Mouse (Mus musculus): ENCODE results near the gene Pik3cb.

Gene Pik3cb

DNA sequence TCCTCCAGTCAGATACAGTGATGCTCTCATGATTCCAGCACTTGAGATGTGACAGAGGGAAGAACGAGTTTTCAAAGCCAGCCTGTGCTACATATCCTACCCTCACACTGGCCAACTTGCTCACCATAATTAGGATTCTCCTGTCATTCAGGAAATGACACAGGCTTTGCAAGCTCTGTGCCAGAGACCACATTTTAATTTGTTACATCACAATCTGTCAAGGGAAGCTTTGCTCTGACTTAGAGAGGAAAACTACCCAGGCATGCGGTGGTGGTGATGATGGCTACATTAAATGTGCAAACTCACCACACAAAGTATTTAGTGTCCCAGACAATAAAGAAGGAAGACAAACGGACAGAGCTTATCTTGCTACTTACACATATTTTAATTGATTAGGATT is 59.1 kb downstream of the Pik3cb start:
- DNase-seq: no peak

GRCm38 (mm10) chr9:99080657-99081056 is 59.8 kb downstream of the Pik3cb start:
- no peak for DNase-seq

DNA sequence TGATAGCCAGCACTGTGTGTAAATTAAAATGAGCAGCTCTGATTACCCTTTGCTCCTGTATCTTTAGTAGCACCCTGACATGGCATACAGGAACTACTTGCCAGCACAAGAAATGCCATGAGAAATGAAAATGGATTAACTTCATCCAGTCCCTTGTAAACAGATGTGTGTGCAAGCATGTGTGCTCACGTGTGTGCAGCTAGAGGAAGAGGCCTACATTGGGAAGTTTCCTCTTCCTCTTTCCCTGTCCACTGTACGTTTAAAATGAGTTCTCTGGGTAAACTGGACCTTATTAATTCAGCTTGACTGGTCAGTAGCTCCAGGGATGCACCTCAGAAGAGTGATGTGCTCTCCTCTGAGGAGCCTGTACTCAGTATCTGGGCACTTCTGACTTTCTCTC is 66.0 kb downstream of the Pik3cb start:
- no peak for DNase-seq

DNA sequence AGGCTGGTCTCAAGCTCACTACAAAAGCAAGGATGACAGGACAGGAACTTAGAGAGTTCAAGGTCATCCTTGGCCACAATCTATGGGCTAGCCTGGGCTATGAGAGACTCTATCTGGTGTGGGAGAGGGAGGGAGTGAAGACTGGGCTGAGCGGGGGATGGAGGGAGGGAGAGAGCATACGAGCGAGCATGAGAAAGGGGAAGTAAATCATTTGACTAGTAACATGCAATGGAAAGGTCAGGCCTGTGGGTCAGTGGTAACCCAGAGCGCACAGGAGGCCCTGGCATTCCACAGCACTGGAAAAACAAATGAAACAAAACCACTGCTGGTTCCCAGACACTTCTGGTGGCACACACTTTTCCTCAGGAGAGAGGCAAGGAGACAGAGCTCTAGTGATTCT is 67.9 kb downstream of the Pik3cb start:
- DNase-seq: peak; percentile 36

- no peak for DNase-seq
These were observed 75.1 kb downstream of the Pik3cb start for GRCm38 (mm10) chr9:99065311-99065710.

GRCm38 (mm10) chr9:99064216-99064615 is 76.2 kb downstream of the Pik3cb start:
- DNase-seq: peak; percentile 79

DNA sequence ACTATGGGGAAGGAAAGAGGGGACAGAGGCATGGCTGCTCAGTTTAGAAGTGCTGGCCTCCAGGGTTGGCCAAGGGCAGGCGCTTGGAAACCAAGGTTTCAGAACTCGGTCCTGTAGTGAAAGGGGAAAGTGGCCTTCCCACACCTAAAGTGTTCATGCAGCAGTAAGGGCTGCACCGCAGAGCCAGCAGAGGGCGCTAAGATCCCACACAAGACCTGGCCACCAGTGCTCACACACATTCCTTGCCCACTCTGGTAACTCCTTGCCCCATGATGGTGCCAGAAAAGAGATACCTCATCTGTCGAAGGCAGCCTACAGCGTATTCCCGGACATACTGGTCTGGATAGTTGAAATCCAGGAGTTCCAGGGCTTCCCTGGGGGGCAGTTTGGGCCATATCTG is 77.9 kb downstream of the Pik3cb start:
- peak; percentile 82 for DNase-seq

DNA sequence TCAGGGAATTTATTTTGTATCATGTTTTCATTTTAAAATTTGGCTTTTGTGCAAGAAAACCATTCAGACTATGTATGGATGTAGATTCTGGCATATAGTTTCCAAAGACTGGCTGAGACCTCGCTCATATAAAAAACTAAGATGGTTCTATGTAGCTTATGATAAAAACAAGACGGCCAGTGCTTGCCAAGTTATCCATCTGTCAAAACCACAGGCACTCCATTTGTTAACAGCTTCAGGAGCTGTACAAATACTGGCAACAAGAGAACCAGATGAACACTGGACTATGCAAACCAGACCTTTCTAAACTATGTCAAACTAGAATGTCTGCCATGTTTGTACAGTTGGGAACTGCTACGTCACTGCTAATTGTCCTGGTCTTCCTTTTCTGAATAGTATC is 82.7 kb downstream of the Pik3cb start:
- DNase-seq: no peak

- no peak for DNase-seq
These were observed 90.7 kb downstream of the Pik3cb start for GRCm38 (mm10) chr9:99049760-99050159.

DNA sequence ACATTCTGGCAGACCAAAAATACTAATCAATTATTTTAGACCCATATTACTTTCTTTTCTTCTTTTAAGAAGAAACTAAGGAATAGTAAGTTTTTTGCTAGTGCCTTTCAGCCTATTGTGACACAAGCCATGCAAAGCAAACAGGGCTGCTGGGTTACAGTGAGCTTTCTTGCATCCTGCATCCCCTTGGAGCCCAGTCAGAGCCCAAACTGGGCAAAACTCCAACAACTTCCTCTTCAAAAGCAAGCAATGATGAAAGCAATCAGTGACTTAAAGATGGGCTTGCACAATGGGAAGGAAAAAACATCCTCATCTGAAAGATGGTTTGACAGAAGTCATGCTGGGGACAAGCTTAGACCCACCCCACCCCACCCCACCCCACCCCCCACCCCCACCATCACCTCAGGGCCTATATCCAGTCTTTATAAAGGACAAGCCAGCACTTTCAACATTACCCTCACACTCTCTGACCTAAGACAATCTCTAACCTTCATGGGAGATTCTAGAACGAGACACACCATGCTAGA is 91.6 kb downstream of the Pik3cb start:
- no peak for DNase-seq

- no peak for DNase-seq
These were observed 95.7 kb downstream of the Pik3cb start for GRCm38 (mm10) chr9:99044761-99045160.

DNA sequence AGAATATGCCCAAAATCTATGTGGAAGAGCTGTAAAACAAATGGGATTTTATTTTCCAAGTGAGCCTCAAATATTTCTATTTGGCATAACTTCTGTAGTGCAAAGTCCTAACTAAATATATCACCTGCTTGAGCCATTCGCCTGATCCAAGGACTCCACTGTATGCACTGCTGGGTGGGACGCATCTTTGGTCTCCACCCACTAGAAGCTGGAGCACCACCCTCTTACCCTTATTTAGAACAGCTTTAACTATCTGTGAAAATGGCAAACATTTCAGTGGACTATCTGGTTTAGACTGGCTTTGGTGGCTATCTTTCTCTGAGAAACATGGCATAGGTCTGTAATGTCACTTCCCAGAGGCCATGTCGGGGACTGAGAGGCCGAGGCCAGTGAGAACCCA is 97.8 kb downstream of the Pik3cb start:
- DNase-seq: no peak

GRCm38 (mm10) chr9:99041994-99042393 is 98.4 kb downstream of the Pik3cb start:
- DNase-seq: no peak

DNA sequence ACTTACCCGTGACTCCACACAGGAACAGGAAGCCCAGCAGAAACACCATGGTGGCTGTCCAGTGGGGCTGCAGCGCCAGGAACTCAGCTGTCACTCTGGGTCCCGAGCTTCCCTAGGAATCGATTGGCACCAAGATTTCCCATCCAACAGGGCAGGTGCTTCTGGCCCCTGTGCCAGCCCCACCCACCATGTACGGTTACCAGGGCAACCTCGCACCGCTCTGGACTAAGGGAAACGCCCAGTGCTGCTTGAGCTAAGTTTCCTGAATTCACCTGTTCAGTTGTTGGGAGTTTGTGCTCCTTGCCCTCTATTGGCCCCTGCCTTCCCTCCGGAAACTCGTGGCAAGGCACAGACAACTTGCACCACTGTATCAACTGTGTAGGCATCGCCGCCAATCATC is 104.8 kb downstream of the Pik3cb start, which contains the start of gene Gm1123:
TSS of gene Gm1123 (minus strand) at position 141 of the 400 bp plus-strand sequence.
- no peak for DNase-seq

- DNase-seq: no peak
These were observed 106.3 kb downstream of the Pik3cb start for GRCm38 (mm10) chr9:99034111-99034510.

- DNase-seq: no peak
These were observed 108.4 kb downstream of the Pik3cb start for GRCm38 (mm10) chr9:99032031-99032430.

DNA sequence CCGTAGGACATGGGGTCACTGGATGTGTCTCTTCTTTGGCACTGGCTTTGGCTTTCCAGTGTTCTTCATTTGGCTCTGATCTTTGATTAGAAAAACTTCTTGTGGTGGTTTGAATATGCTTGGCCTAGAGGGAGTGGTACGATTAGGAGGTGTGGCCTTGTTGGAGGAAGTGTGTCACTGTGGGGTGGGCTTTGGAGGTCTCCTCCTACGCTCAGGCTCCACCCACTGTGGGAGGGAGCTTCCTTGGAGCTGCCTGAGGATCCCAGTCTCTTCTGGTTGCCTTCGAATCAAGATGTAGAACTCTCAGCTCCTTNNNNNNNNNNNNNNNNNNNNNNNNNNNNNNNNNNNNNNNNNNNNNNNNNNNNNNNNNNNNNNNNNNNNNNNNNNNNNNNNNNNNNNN is 118.7 kb downstream of the Pik3cb start:
- no peak for DNase-seq

- no peak for DNase-seq
These were observed 119.3 kb downstream of the Pik3cb start for GRCm38 (mm10) chr9:99021166-99021565.

- no peak for DNase-seq
These were observed 122.7 kb downstream of the Pik3cb start for GRCm38 (mm10) chr9:99017679-99018078.

DNA sequence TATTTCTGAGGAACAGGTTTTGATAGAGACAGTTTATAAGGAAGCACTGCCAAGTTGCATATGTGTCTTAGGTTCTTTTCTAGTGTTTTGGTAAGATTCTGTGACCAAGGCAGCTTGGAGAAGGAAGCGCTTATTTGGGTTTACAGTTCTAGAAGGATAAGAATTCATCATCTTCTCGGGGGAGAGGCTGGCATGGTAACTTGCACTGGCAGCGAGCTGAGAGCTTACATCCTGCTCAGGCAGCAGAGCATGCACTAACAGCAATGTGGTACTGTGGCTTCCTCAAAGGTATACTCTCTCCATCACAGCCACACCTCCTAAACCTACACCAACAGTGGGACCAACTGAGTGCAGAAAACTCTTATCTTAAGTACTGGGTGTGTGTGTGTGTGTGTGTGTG is 123.7 kb downstream of the Pik3cb start:
- DNase-seq: no peak

DNA sequence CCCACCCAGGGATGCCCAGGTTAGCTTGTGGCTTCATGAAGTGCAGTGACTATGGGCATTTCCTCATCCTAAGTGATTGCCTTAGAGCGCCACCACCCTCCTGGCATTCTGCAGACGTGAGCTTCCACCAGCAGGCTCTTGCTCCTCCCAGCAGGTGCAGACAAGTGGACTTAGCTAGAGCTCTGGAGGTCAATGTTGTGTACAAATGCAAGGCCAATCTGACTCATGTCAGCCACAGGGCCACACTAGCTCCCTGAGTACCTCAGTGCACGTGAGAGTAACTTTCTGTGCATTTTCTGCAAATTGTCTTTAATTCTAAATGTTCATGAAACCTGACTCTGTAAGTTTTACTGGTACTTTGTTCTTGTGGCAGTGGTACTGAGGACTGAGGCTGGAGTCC is 124.1 kb downstream of the Pik3cb start:
- no peak for DNase-seq

DNA sequence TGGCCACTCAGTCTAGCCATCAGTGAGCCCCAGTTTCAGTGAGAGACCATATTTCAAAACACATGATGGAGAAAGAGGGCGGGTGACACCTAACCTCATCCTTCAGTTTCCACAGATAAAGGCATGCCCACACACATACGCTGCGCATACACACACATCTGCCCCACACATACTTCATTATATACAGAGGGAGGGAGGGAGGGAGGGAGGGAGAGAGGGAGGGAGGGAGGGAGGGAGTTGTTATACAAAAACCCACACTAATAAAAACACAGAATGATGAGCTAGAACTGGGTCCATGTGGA is 130.6 kb downstream of the Pik3cb start:
- no peak for DNase-seq

DNA sequence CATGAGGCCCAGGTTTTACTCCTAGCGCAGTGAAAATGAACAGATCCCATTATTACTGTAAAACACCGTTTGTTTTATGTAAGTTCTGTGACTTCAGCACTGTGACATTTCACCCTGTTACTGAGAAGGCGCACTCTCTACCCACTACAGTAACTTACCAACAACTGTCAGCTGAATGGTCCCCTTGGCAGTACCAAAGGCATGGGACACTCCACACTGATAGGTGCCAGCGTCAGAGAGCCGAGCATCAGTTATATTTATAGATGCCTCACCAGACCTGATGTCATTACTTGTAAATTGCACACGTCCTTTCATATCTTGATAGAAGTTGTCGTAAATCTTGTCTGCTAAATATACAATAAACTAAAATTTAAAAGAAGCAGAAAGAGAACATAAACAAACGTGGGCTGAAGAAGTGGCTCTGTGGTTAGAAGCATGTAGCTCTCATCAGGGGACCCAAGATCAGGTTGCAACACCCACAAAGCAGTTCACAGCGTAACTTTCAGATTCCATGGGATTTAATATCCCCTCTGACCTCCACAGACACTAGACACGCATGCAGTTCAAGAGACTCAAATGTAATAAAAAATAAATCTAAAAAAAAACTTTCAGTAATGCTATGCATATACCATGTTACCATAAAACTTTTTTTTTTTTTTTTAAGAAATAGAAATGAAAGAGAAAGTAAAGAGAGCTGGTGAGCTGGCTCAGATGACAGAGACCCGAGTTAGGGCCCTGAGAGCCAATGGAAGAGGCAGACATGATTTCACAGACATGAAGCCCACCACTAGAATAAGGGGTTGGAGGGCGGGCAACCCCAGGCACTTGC is 131.1 kb downstream of the Pik3cb start:
- DNase-seq: no peak

GRCm38 (mm10) chr9:99001326-99001725 is 139.1 kb downstream of the Pik3cb start:
- DNase-seq: no peak

GRCm38 (mm10) chr9:98999881-99000339 is 140.5 kb downstream of the Pik3cb start:
- no peak for DNase-seq

Data from embryo, embryonic 11 days (tissue).